Mouse (Mus musculus) thymus, postnatal 4 days (tissue): ENCODE data around the gene Pla2g12a.

ENCODE experiments used
- DNase-seq: peaks from one replicate; pipeline ENCODE4 v3.0.0; 2021

The Pla2g12a gene

GRCm38 (mm10) chr3:129901271-129901809 lies 22.9 kb downstream of the Pla2g12a start, which contains the start of gene Casp6:
Gene Casp6, plus strand, starts transcription at chr3:129901425.
- DNase-seq, result peak; percentile 92

GRCm38 (mm10) chr3:129903369-129903768 lies 25.0 kb downstream of the Pla2g12a start:
- no peak for DNase-seq

GRCm38 (mm10) chr3:129903866-129904265 lies 25.5 kb downstream of the Pla2g12a start:
- peak; percentile 53 for DNase-seq

- peak; percentile 35 for DNase-seq
Observed at GRCm38 (mm10) chr3:129904381-129905132, 26.2 kb downstream of the Pla2g12a start.

- DNase-seq, result no peak
Observed at GRCm38 (mm10) chr3:129912025-129912424, 33.6 kb downstream of the Pla2g12a start.

GRCm38 (mm10) chr3:129913241-129913640 lies 34.8 kb downstream of the Pla2g12a start:
- no peak for DNase-seq

- DNase-seq, result no peak
Observed at GRCm38 (mm10) chr3:129917424-129917823, 39.0 kb downstream of the Pla2g12a start.

- DNase-seq, result peak; percentile 82
Observed at GRCm38 (mm10) chr3:129918434-129918833, 40.0 kb downstream of the Pla2g12a start.

- no peak for DNase-seq
Observed at GRCm38 (mm10) chr3:129923581-129923980, 45.2 kb downstream of the Pla2g12a start.

- no peak for DNase-seq
Observed at GRCm38 (mm10) chr3:129925861-129926260, 47.5 kb downstream of the Pla2g12a start.

- DNase-seq, result no peak
Observed at GRCm38 (mm10) chr3:129930213-129930778, 51.9 kb downstream of the Pla2g12a start.

- DNase-seq, result peak; percentile 54
Observed at GRCm38 (mm10) chr3:129932443-129932842, 54.0 kb downstream of the Pla2g12a start.

GRCm38 (mm10) chr3:129936561-129936960 lies 58.2 kb downstream of the Pla2g12a start:
- no peak for DNase-seq

GRCm38 (mm10) chr3:129937848-129938247 lies 59.4 kb downstream of the Pla2g12a start:
- DNase-seq, result no peak

- DNase-seq, result no peak
Observed at GRCm38 (mm10) chr3:129939058-129939457, 60.7 kb downstream of the Pla2g12a start.

GRCm38 (mm10) chr3:129940780-129941179 lies 62.4 kb downstream of the Pla2g12a start:
- no peak for DNase-seq

GRCm38 (mm10) chr3:129941291-129941690 lies 62.9 kb downstream of the Pla2g12a start:
- no peak for DNase-seq

- no peak for DNase-seq
Observed at GRCm38 (mm10) chr3:129943813-129944212, 65.4 kb downstream of the Pla2g12a start.
